Mouse (Mus musculus): ENCODE data around the gene Ifngr1.

GRCm38 (mm10) chr10:19589626-19590025, 2.1 kb upstream of the Ifngr1 start:
- TF ChIP-seq CTCF (IDR thresholded peaks at IDR 0.05; ENCODE audit: borderline replicate concordance, control insufficient read depth, extremely low read depth, insufficient read depth, low read length, poor library complexity): no peak
- no peak for TF ChIP-seq POLR2A (IDR thresholded peaks at IDR 0.05; ENCODE audit: control insufficient read depth, extremely low read depth, insufficient read depth, low read length, poor library complexity)

All from thymus, adult 2 months (tissue).